Mouse (Mus musculus): ENCODE results near the gene Trp63. TPM values are rescaled to one million over a fixed set of nuclear protein-coding genes. Genes with fewer than 3 reads are reported as not detected.
"Not testable (repeated sequence)": the region's sequence is repeated elsewhere in the genome, so short reads cannot be mapped to it uniquely, and the experiment has no call there.

Trp63 gene
- polyA plus RNA-seq (2016; fragmentation: Nextera tagmentation; extraction: Ambion mirVana) = 24.7 and 30.9 TPM in 2 replicates

- H3K4me3 ChIP-seq (replicated peaks) = peak within 1 kb of the TSS; percentile 12; the same call in 1 of the 2 replicates
Measured at GRCm38 (mm10) chr16:25683531-25684248, at the start of gene Trp63. TSS of gene Trp63 (plus strand) at chr16:25683763.

GRCm38 (mm10) chr16:25644716-25645115, 38.8 kb upstream of the Trp63 start:
- not testable (repeated sequence) for H3K4me2 ChIP-seq; ATAC-seq (ENCODE audit: insufficient number of reproducible peaks, insufficient read depth, low FRiP score, low TSS enrichment, low read depth); H3K4me3 ChIP-seq (replicated peaks); H3K36me3 ChIP-seq; H3K4me1 ChIP-seq (replicated peaks); H3K27me3 ChIP-seq; H3K9ac ChIP-seq (replicated peaks); H3K9me3 ChIP-seq; H3K27ac ChIP-seq
- WGBS = 77% methylated on average over 4 of the region's 4 CpGs

More at GRCm38 (mm10) chr16:25683531-25684248, at the start of gene Trp63:
- no peak within 1 kb of the TSS for H3K9ac ChIP-seq (replicated peaks)
- H3K4me2 ChIP-seq = peak within 1 kb of the TSS; percentile 30
- H3K4me1 ChIP-seq (replicated peaks) = 0 out of 2 replicates have a peak, but pooled peaks cover 8% of the 10 kb centered on the region
- no peak for ATAC-seq (ENCODE audit: insufficient number of reproducible peaks, insufficient read depth, low FRiP score, low TSS enrichment, low read depth)
- no peaks in the 10 kb centered on the region for H3K27me3 ChIP-seq
- peak within 1 kb of the TSS; percentile 45; the same call in 1 of the 2 replicates for H3K27ac ChIP-seq
- H3K9me3 ChIP-seq = no peaks in the 10 kb centered on the region
- 32% methylated on average over 8 of the region's 8 CpGs for WGBS
- no peaks in the 10 kb centered on the region for H3K36me3 ChIP-seq

GRCm38 (mm10) chr16:25660510-25661235, 22.9 kb upstream of the Trp63 start:
- Histone ChIP-seq H3K27ac (no peak overlapping the region), H3K9me3 (no peaks in the 10 kb centered on the region), H3K4me3 (replicated peaks) (no peak overlapping the region), H3K27me3 (no peaks in the 10 kb centered on the region), H3K9ac (replicated peaks) (no peak overlapping the region), H3K4me2 (no peak overlapping the region), H3K4me1 (replicated peaks) (no peaks in the 10 kb centered on the region), H3K36me3 (no peaks in the 10 kb centered on the region)
- WGBS = 82% methylated on average over 9 of the region's 9 CpGs
- ATAC-seq (ENCODE audit: insufficient number of reproducible peaks, insufficient read depth, low FRiP score, low TSS enrichment, low read depth) = no peak

- no peaks in the 10 kb centered on the region for H3K36me3 ChIP-seq
Measured at GRCm38 (mm10) chr16:25663116-25663515, 20.4 kb upstream of the Trp63 start.

GRCm38 (mm10) chr16:25673861-25674440, 9.6 kb upstream of the Trp63 start:
- 73% methylated on average over 5 of the region's 5 CpGs for WGBS
- Histone ChIP-seq H3K9ac (replicated peaks) (no peak overlapping the region), H3K4me1 (replicated peaks) (no peaks in the 10 kb centered on the region), H3K27me3 (no peaks in the 10 kb centered on the region), H3K27ac (no peak overlapping the region), H3K4me3 (replicated peaks) (no peak overlapping the region), H3K36me3 (no peaks in the 10 kb centered on the region), H3K4me2 (no peak overlapping the region), H3K9me3 (no peaks in the 10 kb centered on the region)
- ATAC-seq (ENCODE audit: insufficient number of reproducible peaks, insufficient read depth, low FRiP score, low TSS enrichment, low read depth) = no peak

More at GRCm38 (mm10) chr16:25663116-25663515, 20.4 kb upstream of the Trp63 start:
- Histone ChIP-seq H3K9me3 (no peaks in the 10 kb centered on the region), H3K9ac (replicated peaks) (no peak overlapping the region), H3K4me1 (replicated peaks) (no peaks in the 10 kb centered on the region), H3K27me3 (no peaks in the 10 kb centered on the region), H3K4me3 (replicated peaks) (no peak overlapping the region), H3K4me2 (no peak overlapping the region), H3K27ac (no peak overlapping the region)
- 63% methylated on average over 3 of the region's 3 CpGs for WGBS
- no peak for ATAC-seq (ENCODE audit: insufficient number of reproducible peaks, insufficient read depth, low FRiP score, low TSS enrichment, low read depth)

GRCm38 (mm10) chr16:25680369-25680768, 3.2 kb upstream of the Trp63 start:
- no peaks in the 10 kb centered on the region for H3K9me3 ChIP-seq
- 0 out of 2 replicates have a peak, but pooled peaks cover 8% of the 10 kb centered on the region for H3K4me1 ChIP-seq (replicated peaks)
- no peak overlapping the region for H3K4me2 ChIP-seq
- 59% methylated on average over 5 of the region's 5 CpGs for WGBS
- ATAC-seq (ENCODE audit: insufficient number of reproducible peaks, insufficient read depth, low FRiP score, low TSS enrichment, low read depth) = no peak
- H3K36me3 ChIP-seq = no peaks in the 10 kb centered on the region
- H3K9ac ChIP-seq (replicated peaks) = no peak overlapping the region
- no peak overlapping the region for H3K4me3 ChIP-seq (replicated peaks)
- H3K27me3 ChIP-seq = no peaks in the 10 kb centered on the region
- no peak overlapping the region for H3K27ac ChIP-seq

GRCm38 (mm10) chr16:25682533-25682932, 1.0 kb upstream of the Trp63 start:
- WGBS = 69% methylated on average over 4 of the region's 4 CpGs

GRCm38 (mm10) chr16:25684572-25684971, 1.0 kb downstream of the Trp63 start:
- 79% methylated on average over 2 of the region's 2 CpGs for WGBS
- Histone ChIP-seq H3K27ac (no peak overlapping the region), H3K4me2 (no peak overlapping the region), H3K27me3 (no peaks in the 10 kb centered on the region), H3K9me3 (no peaks in the 10 kb centered on the region), H3K4me1 (replicated peaks) (0 out of 2 replicates have a peak, but pooled peaks cover 8% of the 10 kb centered on the region), H3K4me3 (replicated peaks) (no peak overlapping the region), H3K36me3 (no peaks in the 10 kb centered on the region), H3K9ac (replicated peaks) (no peak overlapping the region)
- ATAC-seq (ENCODE audit: insufficient number of reproducible peaks, insufficient read depth, low FRiP score, low TSS enrichment, low read depth) = no peak

More at GRCm38 (mm10) chr16:25682533-25682932, 1.0 kb upstream of the Trp63 start:
- no peak overlapping the region for H3K4me3 ChIP-seq (replicated peaks)
- H3K9ac ChIP-seq (replicated peaks) = no peak overlapping the region
- no peak overlapping the region for H3K4me2 ChIP-seq
- H3K27ac ChIP-seq = no peak overlapping the region
- no peak for ATAC-seq (ENCODE audit: insufficient number of reproducible peaks, insufficient read depth, low FRiP score, low TSS enrichment, low read depth)
- no peaks in the 10 kb centered on the region for H3K36me3 ChIP-seq
- H3K4me1 ChIP-seq (replicated peaks) = 0 out of 2 replicates have a peak, but pooled peaks cover 8% of the 10 kb centered on the region
- no peaks in the 10 kb centered on the region for H3K9me3 ChIP-seq
- no peaks in the 10 kb centered on the region for H3K27me3 ChIP-seq

- 6% methylated on average over 5 of the region's 5 CpGs for WGBS
- no peak for ATAC-seq (ENCODE audit: insufficient number of reproducible peaks, insufficient read depth, low FRiP score, low TSS enrichment, low read depth)
- Histone ChIP-seq H3K4me2 (no peak overlapping the region), H3K4me1 (replicated peaks) (no peaks in the 10 kb centered on the region), H3K4me3 (replicated peaks) (no peak overlapping the region), H3K27me3 (no peaks in the 10 kb centered on the region), H3K36me3 (no peaks in the 10 kb centered on the region), H3K27ac (no peak overlapping the region), H3K9ac (replicated peaks) (no peak overlapping the region), H3K9me3 (no peaks in the 10 kb centered on the region)
Measured at GRCm38 (mm10) chr16:25690612-25691011, 7.0 kb downstream of the Trp63 start.

GRCm38 (mm10) chr16:25701252-25701651, 17.7 kb downstream of the Trp63 start:
- WGBS = 91% methylated on average over 2 of the region's 2 CpGs

GRCm38 (mm10) chr16:25706260-25706659, 22.7 kb downstream of the Trp63 start:
- Histone ChIP-seq H3K4me2 (no peak overlapping the region), H3K27ac (no peak overlapping the region), H3K4me3 (replicated peaks) (no peak overlapping the region), H3K9me3 (no peaks in the 10 kb centered on the region), H3K27me3 (no peaks in the 10 kb centered on the region), H3K36me3 (no peaks in the 10 kb centered on the region), H3K9ac (replicated peaks) (no peak overlapping the region), H3K4me1 (replicated peaks) (no peaks in the 10 kb centered on the region)
- ATAC-seq (ENCODE audit: insufficient number of reproducible peaks, insufficient read depth, low FRiP score, low TSS enrichment, low read depth) = no peak

More at GRCm38 (mm10) chr16:25701252-25701651, 17.7 kb downstream of the Trp63 start:
- no peaks in the 10 kb centered on the region for H3K27me3 ChIP-seq
- ATAC-seq (ENCODE audit: insufficient number of reproducible peaks, insufficient read depth, low FRiP score, low TSS enrichment, low read depth) = no peak
- H3K4me3 ChIP-seq (replicated peaks) = no peak overlapping the region
- no peaks in the 10 kb centered on the region for H3K4me1 ChIP-seq (replicated peaks)
- H3K27ac ChIP-seq = no peak overlapping the region
- no peaks in the 10 kb centered on the region for H3K36me3 ChIP-seq
- no peak overlapping the region for H3K9ac ChIP-seq (replicated peaks)
- no peaks in the 10 kb centered on the region for H3K9me3 ChIP-seq
- no peak overlapping the region for H3K4me2 ChIP-seq
